Mouse (Mus musculus) CH12.LX (cell line): ENCODE data around the gene Zfp663. TPM values are rescaled to one million over a fixed set of nuclear protein-coding genes. Genes with fewer than 3 reads are reported as not detected.

Experiments used
- DNase-seq: peaks from one replicate; pipeline ENCODE4 v3.0.0-alpha.2; 2013; ENCODE audit errors: extremely low read depth
- H3K27ac ChIP-seq: 2 replicates; pipeline ENCODE4 v1.5.1; 2012; ENCODE audit warnings: low read depth, mild to moderate bottlenecking, control low read depth, moderate library complexity; ENCODE audit not compliant: insufficient read depth
- H3K27me3 ChIP-seq: replicated peaks from 2 replicates; pipeline ENCODE3; 2012; ENCODE audit warnings: inconsistent platforms
- H3K36me3 ChIP-seq, 2 experiments: replicated peaks in 1 of 2; 2 replicates each; pipeline versions ENCODE3 to v1.6.1; 2012; ENCODE audit warnings: inconsistent platforms in 1 of 2, low read length in 1 of 2, mild to moderate bottlenecking in 1 of 2, mixed read lengths in 1 of 2, moderate library complexity in 1 of 2; ENCODE audit not compliant: control insufficient read depth in 1 of 2, insufficient read depth in 1 of 2
- H3K4me1 ChIP-seq, 2 experiments: 2 replicates each; pipeline ENCODE4 v1.6.1; 2012; ENCODE audit warnings: inconsistent platforms in 1 of 2, moderate library complexity in 1 of 2; ENCODE audit not compliant: insufficient read depth in 2 of 2, control insufficient read depth in 1 of 2
- H3K4me2 ChIP-seq: 2 replicates; pipeline ENCODE4 v1.6.1; 2012; ENCODE audit warnings: low read depth, mild to moderate bottlenecking, control low read depth; ENCODE audit not compliant: poor library complexity, insufficient read depth, severe bottlenecking
- H3K4me3 ChIP-seq, 3 experiments: fragments of 150-350 bp in 1 of 3; sonication (generic) in 1 of 3; replicated peaks in 1 of 3; 2 replicates each; pipeline versions ENCODE3 to v1.5.1; 2011 to 2012; ENCODE audit warnings: low read depth in 2 of 3, low read length in 2 of 3, mild to moderate bottlenecking in 2 of 3, moderate library complexity in 2 of 3, control low read depth in 1 of 3, improper control_type of control experiment in 1 of 3, inconsistent platforms in 1 of 3, mixed read lengths in 1 of 3; ENCODE audit not compliant: poor library complexity in 1 of 3
- H3K79me2 ChIP-seq: replicated peaks from 2 replicates; pipeline ENCODE4 v1.6.1; 2012; ENCODE audit warnings: mild to moderate bottlenecking, moderate library complexity; ENCODE audit not compliant: control insufficient read depth, poor library complexity, insufficient read depth, severe bottlenecking; ENCODE audit errors: extremely low read depth
- H3K9ac ChIP-seq: 2 replicates; pipeline ENCODE4 v1.6.1; 2012; ENCODE audit warnings: low read depth, mild to moderate bottlenecking, control low read depth, moderate library complexity; ENCODE audit not compliant: insufficient read depth
- H3K9me3 ChIP-seq: replicated peaks from 2 replicates; pipeline ENCODE3; 2012; ENCODE audit warnings: low read length, inconsistent platforms, mixed read lengths
- BHLHE40 ChIP-seq: IDR thresholded peaks from 2 replicates; pipeline ENCODE4 v1.6.1; 2011; ENCODE audit warnings: mild to moderate bottlenecking, low read depth, low read length, improper control_type of control experiment
- ELF1 ChIP-seq: IDR thresholded peaks from 2 replicates; pipeline ENCODE4 v1.6.1; 2014; ENCODE audit warnings: low read depth, mild to moderate bottlenecking, inconsistent platforms, low read length, improper control_type of control experiment
- ETS1 ChIP-seq: conservative IDR thresholded peaks from 2 replicates; pipeline ENCODE4 v1.6.1; 2012; ENCODE audit warnings: low read depth, mild to moderate bottlenecking, inconsistent platforms, low read length, improper control_type of control experiment, moderate library complexity
- GABPA ChIP-seq: IDR thresholded peaks from 2 replicates; pipeline ENCODE4 v1.6.1; 2012; ENCODE audit warnings: low read depth, low read length, improper control_type of control experiment, inconsistent platforms; ENCODE audit not compliant: insufficient replicate concordance
- HCFC1 ChIP-seq: IDR thresholded peaks from 2 replicates; pipeline ENCODE4 v1.6.1; 2012; ENCODE audit warnings: low read depth, mild to moderate bottlenecking, inconsistent platforms, low read length, improper control_type of control experiment
- IRF4 ChIP-seq: IDR thresholded peaks from 2 replicates; pipeline ENCODE4 v1.6.1; 2014; ENCODE audit warnings: low read depth, mild to moderate bottlenecking, inconsistent platforms, low read length, improper control_type of control experiment
- MAFK ChIP-seq: IDR thresholded peaks from 2 replicates; pipeline ENCODE4 v1.6.1; 2011; ENCODE audit warnings: low read length, improper control_type of control experiment; ENCODE audit not compliant: insufficient replicate concordance
- MAZ ChIP-seq: IDR thresholded peaks from 2 replicates; pipeline ENCODE4 v1.6.1; 2012; ENCODE audit warnings: low read depth, mild to moderate bottlenecking, inconsistent platforms, low read length, improper control_type of control experiment, moderate library complexity
- MEF2A ChIP-seq: IDR thresholded peaks from 2 replicates; pipeline ENCODE4 v1.6.1; 2014; ENCODE audit warnings: low read depth, mild to moderate bottlenecking, inconsistent platforms, low read length, improper control_type of control experiment, borderline replicate concordance
- MXI1 ChIP-seq: IDR thresholded peaks from 2 replicates; pipeline ENCODE4 v1.6.1; 2011; ENCODE audit warnings: mild to moderate bottlenecking, low read depth, low read length, improper control_type of control experiment
- NELFE ChIP-seq: IDR thresholded peaks from 2 replicates; pipeline ENCODE4 v1.6.1; 2011; ENCODE audit warnings: low read depth, low read length, improper control_type of control experiment
- NRF1 ChIP-seq: IDR thresholded peaks from 2 replicates; pipeline ENCODE4 v1.6.1; 2014; ENCODE audit warnings: low read depth, mild to moderate bottlenecking, inconsistent platforms, low read length, improper control_type of control experiment, moderate library complexity
- PAX5 ChIP-seq: IDR thresholded peaks from 2 replicates; pipeline ENCODE4 v1.6.1; 2012; ENCODE audit warnings: low read length, inconsistent platforms, mixed read lengths
- POLR2A ChIP-seq: IDR thresholded peaks from 2 replicates; pipeline ENCODE4 v1.6.1; 2011; ENCODE audit warnings: low read depth, mild to moderate bottlenecking, improper control_type of control experiment, low read length
- RCOR1 ChIP-seq: conservative IDR thresholded peaks from 2 replicates; pipeline ENCODE4 v1.6.1; 2012; ENCODE audit warnings: low read depth, mild to moderate bottlenecking, inconsistent platforms, low read length, improper control_type of control experiment
- TBP ChIP-seq: conservative IDR thresholded peaks from 2 replicates; pipeline ENCODE4 v1.6.1; 2011; ENCODE audit warnings: low read depth, low read length, improper control_type of control experiment
- TCF12 ChIP-seq: IDR thresholded peaks from 2 replicates; pipeline ENCODE4 v1.6.1; 2014; ENCODE audit warnings: low read depth, mild to moderate bottlenecking, inconsistent platforms, low read length, improper control_type of control experiment
- USF1 ChIP-seq: IDR thresholded peaks from 2 replicates; pipeline ENCODE4 v1.6.1; 2014; ENCODE audit warnings: low read depth, mild to moderate bottlenecking, inconsistent platforms, low read length, improper control_type of control experiment
- ZKSCAN1 ChIP-seq: IDR thresholded peaks from 2 replicates; pipeline ENCODE4 v1.6.1; 2012; ENCODE audit warnings: low read depth, inconsistent platforms, low read length, improper control_type of control experiment, borderline replicate concordance
- ZMIZ1 ChIP-seq: IDR thresholded peaks from 2 replicates; pipeline ENCODE4 v1.6.1; 2012; ENCODE audit warnings: low read depth, mild to moderate bottlenecking, inconsistent platforms, low read length, improper control_type of control experiment
- dilution Hi-C: fragments of 300-500 bp; cut with MboI; formaldehyde crosslinking; loops from 2 replicates; pipeline ENCODE4 v1.14.3; 2020; ENCODE audit warnings: low sequenced_read_pairs; ENCODE audit not compliant: extremely low pct_unique_long_range_greater_than_20kb, extremely low pct_ligation_motif_present
- in situ Hi-C: fragments of 300-500 bp; cut with MboI; formaldehyde crosslinking; loops from 3 replicates; pipeline ENCODE4 v1.14.3; 2019; ENCODE audit warnings: low sequenced_read_pairs, low pct_ligation_motif_present, low pct_unique_long_range_greater_than_20kb, mixed read lengths
- polyA plus RNA-seq: library from polyadenylated mRNA; unstranded; fragments of >175 nt; gene quantifications from 2 replicates; pipeline ENCODE4 v1.2.1, GENCODE M21; 2012; ENCODE audit warnings: low read depth; ENCODE audit not compliant: insufficient read length
- total RNA-seq, 2 experiments: library from RNA; depleted of rRNA; stranded (reverse); fragments of 300-350 nt in 1 of 2; fragments of >200 nt in 1 of 2; gene quantifications; 2 replicates each; pipeline ENCODE4 v1.2.3; 2012 to 2014

Gene Zfp663
- total and polyA plus RNA-seq, 3 experiments, result not detected

- no peak overlapping the region for H3K9ac ChIP-seq
Measured at GRCm38 (mm10) chr2:165397502-165398163, 29.1 kb upstream of the Zfp663 start.

DNA sequence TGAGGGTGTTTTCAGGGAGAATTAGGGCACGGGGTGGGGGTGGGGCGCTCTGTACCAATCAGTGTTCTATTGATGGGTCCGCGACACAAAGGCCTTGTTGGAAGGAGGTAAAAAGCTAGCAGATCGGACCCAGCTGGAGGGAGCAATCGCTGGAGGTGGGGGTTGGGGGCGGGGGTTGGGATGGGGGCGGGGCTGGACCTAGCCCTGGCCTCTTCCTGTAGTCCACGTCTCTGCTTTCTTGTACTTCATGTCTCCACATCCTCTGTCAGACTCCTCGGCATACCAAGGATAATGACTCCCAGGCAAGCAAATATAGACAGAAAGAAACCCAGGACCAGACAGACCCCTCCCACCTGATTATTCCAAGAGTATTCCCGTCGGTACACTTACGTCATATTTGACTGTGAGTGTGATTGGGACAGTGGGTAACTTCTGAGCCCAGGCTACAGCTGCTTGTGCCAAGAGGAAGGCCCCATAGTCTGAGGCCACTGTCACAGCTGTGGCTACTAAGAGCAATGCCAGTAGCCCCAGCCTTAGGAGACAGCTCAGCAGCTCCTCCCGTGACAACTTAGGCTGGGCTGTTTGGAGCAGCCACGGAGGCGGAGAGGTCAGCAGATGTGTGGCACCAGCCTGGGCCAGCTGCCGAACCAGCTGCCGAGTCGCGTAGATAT, 28.4 kb upstream of the Zfp663 start:
- no peaks in the 10 kb centered on the region for H3K36me3 ChIP-seq
- peaks cover 38% of the 10 kb centered on the region for H3K27me3 ChIP-seq
- no peaks in the 10 kb centered on the region; a peak in 1 of 4 replicates for H3K4me1 ChIP-seq
- H3K4me3 ChIP-seq, result no peak overlapping the region
- in situ Hi-C loops (no loop called here), dilution Hi-C loops (no loop called here)
- no peak overlapping the region for H3K4me2 ChIP-seq
- H3K9me3 ChIP-seq, result peaks cover 9% of the 10 kb centered on the region
- no peak for DNase-seq
- H3K27ac ChIP-seq, result no peak overlapping the region
- no peak for TF ChIP-seq ETS1
- no peak for TF ChIP-seq ZMIZ1
- no peak for TF ChIP-seq IRF4
- no peak for TF ChIP-seq ZKSCAN1
- no peak for TF ChIP-seq HCFC1
- TF ChIP-seq PAX5, result no peak
- no peak for TF ChIP-seq MAFK
- no peak for TF ChIP-seq USF1
- TF ChIP-seq MEF2A, result no peak
- TF ChIP-seq MXI1, result no peak
- no peak for TF ChIP-seq MAZ
- TF ChIP-seq NELFE, result no peak
- TF ChIP-seq TBP, result no peak
- TF ChIP-seq GABPA, result no peak
- TF ChIP-seq ELF1, result no peak
- no peak for TF ChIP-seq RCOR1
- TF ChIP-seq POLR2A, result no peak
- no peak for TF ChIP-seq NRF1
- TF ChIP-seq TCF12, result no peak
- no peak for TF ChIP-seq BHLHE40
- H3K79me2 ChIP-seq, result no peaks in the 10 kb centered on the region
- H3K9ac ChIP-seq, result no peak overlapping the region

More at GRCm38 (mm10) chr2:165397502-165398163, 29.1 kb upstream of the Zfp663 start:
- no peak overlapping the region for H3K4me2 ChIP-seq
- H3K27ac ChIP-seq, result no peak overlapping the region
- H3K9me3 ChIP-seq, result peaks cover 9% of the 10 kb centered on the region
- H3K36me3 ChIP-seq, result no peaks in the 10 kb centered on the region
- in situ Hi-C loops, result no loop called here
- H3K4me1 ChIP-seq, result no peaks in the 10 kb centered on the region; a peak in 1 of 4 replicates
- dilution Hi-C loops, result no loop called here
- no peak for DNase-seq
- no peak overlapping the region for H3K4me3 ChIP-seq
- H3K79me2 ChIP-seq, result no peaks in the 10 kb centered on the region
- TF ChIP-seq TCF12 (no peak), HCFC1 (no peak), USF1 (no peak), TBP (no peak), PAX5 (no peak)
- peaks cover 34% of the 10 kb centered on the region for H3K27me3 ChIP-seq
